30 mouse cellular contexts compared by ENCODE assay signal in the genomic region with DNA sequence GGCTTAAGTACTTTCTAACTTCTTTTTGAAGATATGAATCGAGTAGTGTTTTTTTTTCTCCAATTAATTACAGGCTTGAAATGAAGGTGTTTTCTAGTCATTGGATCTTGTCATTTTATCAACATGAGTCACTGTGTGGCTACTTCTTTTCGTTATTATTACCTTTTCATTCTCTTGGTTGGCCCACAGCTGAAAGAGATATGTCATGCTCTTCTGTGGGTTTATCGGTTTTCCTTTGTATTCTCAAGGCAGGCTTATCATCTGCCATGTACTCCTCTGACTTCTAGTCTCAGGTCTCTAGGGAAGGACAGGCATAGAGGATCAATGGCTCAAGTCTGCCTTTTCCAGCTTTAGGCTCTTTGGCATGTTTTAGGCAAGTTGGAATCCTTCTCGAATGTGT.
"Had no signal": no experiment of that assay in that cellular context is flagged by ENCODE, and none has a peak within 500 bp of the region (broad histone marks: within the 10 kb centered on the region; RNA-seq: fewer than 3 reads in every experiment).

No protein-coding gene starts in this region.

- DNase-seq: heart, postnatal 10 days; heart, postnatal 14 days; heart, postnatal 36 days; heart, postnatal 4 days; kidney, adult 11 months; kidney, adult 18-20 months; kidney, adult 2 months; kidney, adult 8-10 months; kidney, adult 9 months; kidney, postnatal 10 days; kidney, postnatal 14 days; kidney, postnatal 25 days; kidney, postnatal 36 days; kidney, postnatal 4 days; layer of hippocampus, postnatal 36 days had no signal

- H3K27me3 ChIP-seq: heart, embryonic 13.5 days; heart, embryonic 15.5 days; hindbrain, embryonic 12.5 days; hindbrain, embryonic 13.5 days; hindbrain, embryonic 15.5 days; intestine, embryonic 15.5 days; kidney, embryonic 15.5 days had no signal

- H3K27ac ChIP-seq: heart, embryonic 10.5 days; heart, embryonic 13.5 days; heart, embryonic 15.5 days; hindbrain, embryonic 10.5 days; hindbrain, embryonic 12.5 days; hindbrain, embryonic 13.5 days; hindbrain, embryonic 14.5 days; hindbrain, embryonic 15.5 days; hindbrain, postnatal 0 days; intestine, embryonic 15.5 days; kidney, embryonic 15.5 days; kidney, postnatal 0 days; layer of hippocampus, adult 2 months had no signal

- H3K9ac ChIP-seq: heart, embryonic 12.5 days; heart, embryonic 13.5 days; heart, embryonic 15.5 days; hindbrain, embryonic 12.5 days; hindbrain, embryonic 13.5 days; hindbrain, embryonic 14.5 days; hindbrain, embryonic 15.5 days; intestine, embryonic 15.5 days; kidney, embryonic 15.5 days had no signal

- H3K4me1 ChIP-seq: heart, embryonic 15.5 days; kidney, embryonic 15.5 days had no signal

- H3K4me3 ChIP-seq: heart, embryonic 10.5 days; heart, embryonic 12.5 days; heart, embryonic 13.5 days; heart, embryonic 15.5 days; hindbrain, embryonic 10.5 days; hindbrain, embryonic 12.5 days; hindbrain, embryonic 13.5 days; hindbrain, embryonic 15.5 days; intestine, embryonic 15.5 days; kidney, embryonic 15.5 days; layer of hippocampus, adult 2 months; left cerebral cortex, adult 2 months had no signal

- H3K36me3 ChIP-seq: heart, embryonic 10.5 days; heart, embryonic 12.5 days; heart, embryonic 13.5 days; heart, embryonic 15.5 days; hindbrain, embryonic 10.5 days; hindbrain, embryonic 12.5 days; hindbrain, embryonic 13.5 days; hindbrain, embryonic 15.5 days; intestine, embryonic 15.5 days; kidney, embryonic 15.5 days had no signal

- H3K9me3 ChIP-seq: heart, embryonic 10.5 days; heart, embryonic 12.5 days; heart, embryonic 13.5 days; heart, embryonic 15.5 days; hindbrain, embryonic 10.5 days; hindbrain, embryonic 12.5 days; hindbrain, embryonic 13.5 days; hindbrain, embryonic 15.5 days; intestine, embryonic 15.5 days; kidney, embryonic 15.5 days had no signal
